Mouse (Mus musculus) cerebellum, postnatal 36 days (tissue): ENCODE results near the gene Ltbr.
"Not testable (repeated sequence)": the region's sequence is repeated elsewhere in the genome, so short reads cannot be mapped to it uniquely, and the experiment has no call there.

ENCODE experiments used
- DNase-seq, 2 experiments: peaks; one replicate each; pipeline ENCODE4 v3.0.0; 2021 to 2022; ENCODE audit warnings: mixed read lengths in 2 of 2

Gene Ltbr

DNA sequence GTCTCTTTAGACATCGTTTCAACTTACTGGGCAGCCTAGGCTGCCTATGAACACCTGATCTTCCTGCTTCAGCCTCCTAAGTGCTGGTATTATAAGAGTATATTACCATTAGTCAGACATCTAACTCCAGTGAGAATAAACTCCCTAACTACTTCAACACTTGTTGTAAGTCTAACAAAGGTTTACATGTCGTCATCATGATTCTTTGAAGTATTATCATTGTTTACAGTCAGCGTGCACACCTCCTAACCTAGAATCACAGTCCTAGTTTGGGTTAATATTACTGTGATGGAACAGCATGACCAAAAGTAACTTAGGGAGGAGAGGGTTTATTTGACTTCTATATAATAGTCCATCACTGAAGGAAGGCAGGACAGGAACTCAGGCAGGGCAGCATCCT, 46.2 kb downstream of the Ltbr start:
- no peak for DNase-seq

DNA sequence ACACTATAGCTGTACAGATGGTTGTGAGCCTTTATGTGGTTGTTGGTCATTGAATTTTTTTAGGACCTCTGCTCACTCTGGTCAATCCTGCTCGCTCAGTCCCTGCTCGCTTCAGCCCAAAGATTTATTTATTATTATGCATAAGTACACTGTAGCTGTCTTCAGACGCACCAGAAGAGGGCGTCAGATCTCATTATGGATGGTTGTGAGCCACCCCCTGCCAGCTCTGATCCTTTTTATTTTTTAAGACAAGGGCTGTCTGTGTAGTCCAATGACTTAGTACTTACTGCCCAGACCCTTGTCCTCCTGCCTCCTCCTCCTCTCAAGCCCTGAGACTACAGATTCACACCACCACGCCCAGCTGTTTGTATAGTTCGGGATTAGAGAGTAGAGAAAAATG, 47.1 kb downstream of the Ltbr start:
- DNase-seq: not testable (repeated sequence)

DNA sequence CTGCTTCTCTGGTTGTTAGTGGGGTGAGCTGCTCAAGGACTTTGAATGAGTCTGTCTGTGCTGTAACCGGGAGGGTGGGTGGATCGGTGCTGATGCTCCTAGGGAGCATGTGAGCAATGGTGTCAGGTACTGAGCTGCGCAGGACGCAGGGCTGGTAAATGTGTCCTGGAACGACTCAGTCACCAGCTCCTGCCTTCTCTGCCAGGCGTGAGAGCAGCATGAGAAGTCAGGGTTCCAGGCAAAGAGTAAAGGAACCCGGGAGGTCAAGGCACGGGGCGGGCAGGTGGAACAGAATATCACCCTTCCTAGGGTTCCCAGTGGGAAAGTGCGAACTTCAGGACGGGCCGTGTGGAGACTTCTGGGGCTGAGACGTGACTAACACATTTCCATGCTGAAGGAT, 47.6 kb downstream of the Ltbr start:
- no peak for DNase-seq

DNA sequence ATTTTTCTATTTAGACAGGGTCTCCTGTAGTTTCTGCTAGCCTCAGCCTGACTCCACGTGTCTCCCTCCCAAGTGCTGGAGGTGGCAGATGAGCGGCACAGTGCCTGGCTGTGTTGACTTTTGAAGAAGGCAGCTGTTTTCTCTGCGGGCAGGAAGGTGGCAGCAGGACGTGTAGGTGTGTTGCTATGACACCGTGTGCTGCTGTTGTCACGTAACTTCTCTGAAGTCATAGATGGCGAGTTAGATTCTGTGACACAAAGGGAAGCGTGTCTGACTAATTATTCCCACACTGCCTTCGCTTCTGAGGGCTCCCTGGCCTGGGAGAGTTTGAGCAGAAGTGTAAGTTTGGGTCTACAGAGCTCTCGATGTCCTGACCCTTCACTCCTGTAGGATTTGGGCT, 48.4 kb downstream of the Ltbr start:
- DNase-seq: no peak

DNA sequence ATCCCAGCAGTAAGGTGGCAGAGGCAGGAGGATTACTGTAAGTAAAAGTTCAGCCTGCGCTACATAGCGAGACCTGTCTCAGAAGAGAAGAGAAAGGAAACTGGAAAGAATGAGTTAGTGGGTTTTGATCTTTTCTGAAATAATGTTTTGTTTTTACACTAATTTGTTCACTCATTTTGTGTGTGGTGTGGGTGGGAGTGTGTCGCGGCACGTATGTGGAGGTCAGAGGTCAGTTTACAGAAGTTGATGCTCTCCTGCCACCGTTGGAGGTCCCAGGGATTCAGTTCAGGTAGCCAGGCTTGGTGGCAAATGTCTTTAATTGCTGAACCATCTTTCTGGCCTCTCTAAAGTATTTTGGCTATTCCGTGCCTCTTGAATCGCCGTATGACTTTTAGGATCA, 49.5 kb downstream of the Ltbr start:
- no peak for DNase-seq

DNA sequence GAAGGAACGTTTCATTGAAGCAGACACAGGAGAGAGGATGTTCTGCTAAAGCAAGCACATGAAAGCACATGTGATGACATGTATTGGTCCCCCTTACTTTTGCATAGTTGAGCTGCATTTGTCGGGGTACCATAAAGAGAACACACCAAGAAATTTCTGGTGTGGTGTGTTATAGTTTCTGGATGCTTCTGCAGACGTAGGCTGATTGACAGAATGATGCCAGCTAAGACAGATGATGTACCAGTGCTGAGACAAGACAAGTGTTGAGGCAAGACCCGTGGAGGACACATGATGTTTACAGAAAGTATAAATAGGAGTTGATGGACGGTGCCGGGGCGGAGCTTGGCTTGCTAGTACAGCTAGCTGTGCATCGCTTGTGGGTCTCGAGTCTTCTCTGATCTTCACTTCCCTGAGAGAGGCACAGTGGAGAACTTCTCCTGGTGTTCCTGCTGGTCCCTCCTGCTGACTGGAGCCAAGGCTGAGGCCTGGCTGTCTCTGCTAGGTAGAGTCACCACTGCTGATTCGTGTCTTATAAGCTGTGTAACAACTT, 53.6 kb downstream of the Ltbr start:
- DNase-seq: no peak
